ENCODE assay signal across 20 mouse cellular contexts in genomic region chr13:15537611-15538010, GRCm38 (mm10).
DNase-seq lines count a peak whose midpoint lies in the region; ATAC-seq and TF ChIP-seq lines count a peak whose summit lies in the region.
"Had no signal": no experiment of that assay in that cellular context is flagged by ENCODE, and none has a peak within 500 bp of the region (broad histone marks: within the 10 kb centered on the region; RNA-seq: fewer than 3 reads in every experiment).

No protein-coding gene starts in this region.

- POLR2A ChIA-PET in Patski (lab: Charles Lee) = interaction anchor here (0.6 kb wide), 1 partner anchor 322 kb away, joined by 3 read pairs; no protein-coding TSS in a partner anchor

- no peaks in the 10 kb centered on the region for H3K27me3 ChIP-seq in Patski
- H3K27me3 ChIP-seq in embryonic facial prominence, embryonic 14.5 days (replicated peaks; ENCODE audit: control insufficient read depth, insufficient read depth, low read length) = no peaks in the 10 kb centered on the region
- H3K27me3 ChIP-seq in intestine, postnatal 0 days (replicated peaks; ENCODE audit: control insufficient read depth, insufficient read depth, low read length) = no peaks in the 10 kb centered on the region
- H3K27me3 ChIP-seq in liver, embryonic 12.5 days (replicated peaks) = no peaks in the 10 kb centered on the region
- H3K27me3 ChIP-seq: CH12.LX; neural tube, embryonic 15.5 days had no signal

- H3K36me3 ChIP-seq in embryonic facial prominence, embryonic 14.5 days (ENCODE audit: control insufficient read depth, insufficient read depth, low read length) = no peaks in the 10 kb centered on the region
- H3K36me3 ChIP-seq in intestine, postnatal 0 days (ENCODE audit: control insufficient read depth, insufficient read depth) = no peaks in the 10 kb centered on the region
- H3K36me3 ChIP-seq in liver, embryonic 12.5 days = no peaks in the 10 kb centered on the region
- H3K36me3 ChIP-seq: neural tube, embryonic 15.5 days had no signal

- in situ Hi-C loops in Patski (cut with MboI; ENCODE audit: low pct_unique_long_range_greater_than_20kb) = no loop called here

- no peak overlapping the region for H3K9ac ChIP-seq in embryonic facial prominence, embryonic 14.5 days (ENCODE audit: low read depth, low read length)
- H3K9ac ChIP-seq in intestine, postnatal 0 days (ENCODE audit: low read depth, low read length) = no peak overlapping the region
- no peak overlapping the region for H3K9ac ChIP-seq in liver, embryonic 12.5 days
- H3K9ac ChIP-seq: lung, embryonic 14.5 days; neural tube, embryonic 15.5 days had no signal

- ATAC-seq in Patski = peak; percentile 72
- ATAC-seq in embryonic facial prominence, embryonic 14.5 days (ENCODE audit: low read depth) = peak; percentile 53
- ATAC-seq in intestine, postnatal 0 days = peak; percentile 47; the same call in 1 of the 2 replicates
- ATAC-seq in liver, embryonic 12.5 days = no peak
- ATAC-seq: inflammation-experienced regulatory T-cells, adult 6 months had no signal

- CTCF ChIA-PET in Patski (lab: Charles Lee) = interaction anchor here (1.2 to 1.6 kb wide), 3 partner anchors 14 to 178 kb away, joined by 4 to 6 read pairs (median 5); no protein-coding TSS in a partner anchor

- no peak for TF ChIP-seq CTCF in Patski (IDR thresholded peaks at IDR 0.05)
- TF ChIP-seq CTCF in intestine, postnatal 0 days (IDR thresholded peaks at IDR 0.05; ENCODE audit: low read depth) = no peak

- H3K4me3 ChIP-seq in embryonic facial prominence, embryonic 14.5 days (ENCODE audit: low read depth, low read length) = no peak overlapping the region
- H3K4me3 ChIP-seq in intestine, postnatal 0 days (ENCODE audit: low read depth, low read length) = no peak overlapping the region
- no peak overlapping the region for H3K4me3 ChIP-seq in liver, embryonic 12.5 days
- H3K4me3 ChIP-seq: gastrocnemius, adult 2 months; left cerebral cortex, adult 2 months; neural tube, embryonic 15.5 days had no signal

- WGBS in embryonic facial prominence, embryonic 14.5 days = 61% methylated on average over 3 of the region's 3 CpGs
- WGBS in intestine, postnatal 0 days = 55% methylated on average over 3 of the region's 3 CpGs
- 70% methylated on average over 3 of the region's 3 CpGs for WGBS in liver, embryonic 12.5 days (ENCODE audit: insufficient replicate concordance)

- H3K4me2 ChIP-seq in embryonic facial prominence, embryonic 14.5 days (ENCODE audit: low read depth, low read length) = no peak overlapping the region
- H3K4me2 ChIP-seq in intestine, postnatal 0 days (replicated peaks; ENCODE audit: low read depth) = no peak overlapping the region
- no peak overlapping the region for H3K4me2 ChIP-seq in liver, embryonic 12.5 days
- H3K4me2 ChIP-seq: heart, embryonic 11.5 days; lung, embryonic 14.5 days; neural tube, embryonic 15.5 days had no signal

- no peak overlapping the region for H3K27ac ChIP-seq in embryonic facial prominence, embryonic 14.5 days (replicated peaks; ENCODE audit: low read depth, low read length)
- H3K27ac ChIP-seq in intestine, postnatal 0 days (ENCODE audit: low read depth, low read length) = no peak overlapping the region
- H3K27ac ChIP-seq in liver, embryonic 12.5 days = no peak overlapping the region
- H3K27ac ChIP-seq: gastrocnemius, adult 2 months; left cerebral cortex, adult 2 months; neural tube, embryonic 15.5 days had no signal

- peaks cover 2% of the 10 kb centered on the region; the same call in 1 of the 2 replicates for H3K9me3 ChIP-seq in embryonic facial prominence, embryonic 14.5 days (ENCODE audit: control insufficient read depth, low read length)
- no peaks in the 10 kb centered on the region for H3K9me3 ChIP-seq in intestine, postnatal 0 days (ENCODE audit: control insufficient read depth)
- no peaks in the 10 kb centered on the region for H3K9me3 ChIP-seq in liver, embryonic 12.5 days (replicated peaks)
- H3K9me3 ChIP-seq: neural tube, embryonic 15.5 days had no signal

- peaks cover 10% of the 10 kb centered on the region for H3K4me1 ChIP-seq in embryonic facial prominence, embryonic 14.5 days (ENCODE audit: control insufficient read depth, insufficient read depth, low read length)
- no peaks in the 10 kb centered on the region for H3K4me1 ChIP-seq in intestine, postnatal 0 days (replicated peaks; ENCODE audit: control insufficient read depth, insufficient read depth, low read length)
- no peaks in the 10 kb centered on the region for H3K4me1 ChIP-seq in liver, embryonic 12.5 days

- DNase-seq in Patski (ENCODE audit: low read depth, low spot score) = no peak
- DNase-seq in embryonic facial prominence, embryonic 14.5 days (ENCODE audit: low spot score) = no peak
- peak; percentile 31 for DNase-seq in kidney, postnatal 10 days
- DNase-seq in lung, postnatal 10 days = no peak
- DNase-seq in cerebellum, adult 9-10 months = no peak
- DNase-seq in gastrocnemius, adult 8-10 months (ENCODE audit: low spot score in 2 of 2) = no peak
- DNase-seq: cerebellum, adult 11-12 months; gastrocnemius, adult 2 months; heart, postnatal 4 days; liver; right cerebral cortex, postnatal 14 days; thymus, postnatal 14 days had no signal
